Mouse (Mus musculus) myocyte (in vitro differentiated cells): ENCODE measurements around the gene Rgs6. TPM values are rescaled to one million over a fixed set of nuclear protein-coding genes. Genes with fewer than 3 reads are reported as not detected.

ENCODE experiments used
- H3K27me3 ChIP-seq: one replicate; pipeline ENCODE4 v1.6.1; 2011; ENCODE audit not compliant: control insufficient read depth, insufficient read depth, insufficient read length
- H3K36me3 ChIP-seq: one replicate; pipeline ENCODE4 v1.6.1; 2011; ENCODE audit not compliant: control insufficient read depth, insufficient read depth
- H3K4me2 ChIP-seq: one replicate; pipeline ENCODE4 v1.6.1; 2011; ENCODE audit warnings: low read depth, control low read depth
- H3K4me3 ChIP-seq: one replicate; pipeline ENCODE4 v1.5.1; 2011; ENCODE audit warnings: mild to moderate bottlenecking, control low read depth, moderate library complexity
- H3K79me2 ChIP-seq: one replicate; pipeline ENCODE4 v1.6.1; 2011; ENCODE audit not compliant: control insufficient read depth, insufficient read depth
- H3ac ChIP-seq: one replicate; pipeline ENCODE4 v1.6.1; 2011; ENCODE audit not compliant: control insufficient read depth, insufficient read length
- CEBPB ChIP-seq: IDR thresholded peaks from 2 replicates; pipeline ENCODE4 v1.6.1; 2011; ENCODE audit warnings: mild to moderate bottlenecking, moderate library complexity; ENCODE audit not compliant: poor library complexity, insufficient read depth, severe bottlenecking
- E2F4 ChIP-seq: IDR thresholded peaks from one replicate; pipeline ENCODE4 v1.6.1; 2011; ENCODE audit warnings: mild to moderate bottlenecking, control low read depth, moderate library complexity; ENCODE audit not compliant: insufficient read depth
- MAX ChIP-seq: IDR thresholded peaks from one replicate; pipeline ENCODE4 v1.6.1; 2011; ENCODE audit warnings: low read depth, mild to moderate bottlenecking, control low read depth
- MYOD1 ChIP-seq, 3 experiments: IDR thresholded peaks; one replicate each; pipeline ENCODE4 v1.6.1; 2011; ENCODE audit warnings: control low read depth in 2 of 3, low read depth in 2 of 3, mild to moderate bottlenecking in 2 of 3, moderate library complexity in 1 of 3; ENCODE audit not compliant: insufficient read length in 2 of 3, control insufficient read depth in 1 of 3
- MYOG ChIP-seq, 3 experiments: IDR thresholded peaks; one replicate each; pipeline ENCODE4 v1.6.1; 2011; ENCODE audit warnings: control low read depth in 2 of 3, low read depth in 2 of 3, mild to moderate bottlenecking in 2 of 3; ENCODE audit not compliant: insufficient read length in 2 of 3, control insufficient read depth in 1 of 3, insufficient read depth in 1 of 3
- POLR2A ChIP-seq: IDR thresholded peaks from one replicate; pipeline ENCODE4 v1.6.1; 2011; ENCODE audit warnings: low read depth, mild to moderate bottlenecking, control low read depth, moderate library complexity; ENCODE audit not compliant: insufficient read length
- POLR2AphosphoS2 ChIP-seq: IDR thresholded peaks from one replicate; pipeline ENCODE4 v1.6.1; 2011; ENCODE audit warnings: low read depth, control low read depth; ENCODE audit not compliant: insufficient read length
- REST ChIP-seq: IDR thresholded peaks from one replicate; pipeline ENCODE4 v1.6.1; 2011; ENCODE audit warnings: mild to moderate bottlenecking, control low read depth, moderate library complexity; ENCODE audit not compliant: insufficient read depth, insufficient read length
- SRF ChIP-seq: IDR thresholded peaks from one replicate; pipeline ENCODE4 v1.6.1; 2011; ENCODE audit warnings: low read depth; ENCODE audit not compliant: control insufficient read depth, insufficient read length
- TCF12 ChIP-seq: IDR thresholded peaks from one replicate; pipeline ENCODE4 v1.6.1; 2011; ENCODE audit warnings: mild to moderate bottlenecking, control low read depth; ENCODE audit not compliant: poor library complexity, insufficient read depth, severe bottlenecking
- TCF3 ChIP-seq: IDR thresholded peaks from one replicate; pipeline ENCODE4 v1.6.1; 2011; ENCODE audit warnings: low read depth, control low read depth; ENCODE audit not compliant: insufficient read length
- USF1 ChIP-seq: IDR thresholded peaks from one replicate; pipeline ENCODE4 v1.6.1; 2011; ENCODE audit warnings: low read depth, mild to moderate bottlenecking, control low read depth, moderate library complexity
- polyA plus RNA-seq: library from polyadenylated mRNA; unstranded; fragments of >200 nt; fragmentation: generic; extraction: Trizol; gene quantifications from one replicate; pipeline ENCODE4 v1.2.1, GENCODE M21; 2012; ENCODE audit warnings: missing spikeins

Rgs6 gene
- polyA plus RNA-seq, 1 experiment = not detected

DNA sequence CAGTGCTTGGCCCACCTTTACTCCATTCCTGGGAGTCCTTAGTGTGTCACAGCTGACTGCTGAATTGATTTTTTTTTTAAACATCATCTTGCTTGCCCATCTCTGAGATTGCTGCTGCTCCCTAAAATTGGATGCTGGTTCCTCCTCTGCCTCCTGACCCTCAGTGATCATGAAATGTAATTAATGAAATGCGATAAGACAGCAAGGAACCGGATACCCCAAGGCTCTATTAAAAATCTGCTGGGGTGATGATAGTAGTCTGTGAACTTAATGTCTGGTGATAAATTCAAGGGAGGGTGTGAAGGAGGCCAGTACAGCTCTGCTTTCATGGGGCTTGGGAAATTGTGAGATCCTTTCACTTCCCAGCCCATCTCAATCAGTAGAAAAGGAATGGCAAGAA lies 489.4 kb downstream of the Rgs6 start:
- H3K36me3 ChIP-seq = no peaks in the 10 kb centered on the region

DNA sequence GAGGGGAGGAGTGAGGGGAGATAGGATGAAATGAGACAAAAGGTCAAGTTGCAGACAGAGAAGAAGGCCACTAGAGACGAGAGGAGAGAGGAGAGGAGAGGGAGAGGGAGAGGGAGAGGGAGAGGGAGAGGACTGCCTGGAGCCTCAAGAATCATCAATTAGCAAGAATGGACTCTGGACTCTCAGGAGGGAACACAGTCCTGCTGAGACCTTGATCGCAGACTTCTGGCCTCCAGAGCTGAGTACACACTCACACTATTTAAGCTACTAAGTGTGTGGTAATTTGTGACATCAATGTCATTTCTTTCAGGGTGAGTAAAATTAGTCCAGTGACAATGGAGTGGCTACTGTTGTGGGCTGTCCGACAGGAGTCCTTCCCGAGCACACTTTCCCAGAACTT lies 495.3 kb downstream of the Rgs6 start:
- Histone ChIP-seq H3ac (no peak overlapping the region), H3K79me2 (no peaks in the 10 kb centered on the region), H3K27me3 (no peaks in the 10 kb centered on the region), H3K4me3 (no peak overlapping the region), H3K36me3 (no peaks in the 10 kb centered on the region), H3K4me2 (no peak overlapping the region)
- no peak for TF ChIP-seq E2F4
- no peak for TF ChIP-seq MYOD1 (IDR thresholded peaks at IDR 0.05; ENCODE audit: control insufficient read depth in 1 of 3, insufficient read length in 2 of 3, low read depth in 2 of 3)
- no peak for TF ChIP-seq USF1
- no peak for TF ChIP-seq POLR2AphosphoS2
- TF ChIP-seq REST = no peak
- TF ChIP-seq SRF = no peak

More for the DNA sequence above, 489.4 kb downstream of the Rgs6 start:
- TF ChIP-seq SRF (no peak), POLR2A (no peak), POLR2AphosphoS2 (no peak), USF1 (no peak), TCF12 (no peak), E2F4 (no peak), TCF3 (no peak), MAX (no peak), MYOD1 (IDR thresholded peaks at IDR 0.05; ENCODE audit: control insufficient read depth in 1 of 3, insufficient read length in 2 of 3, low read depth in 2 of 3) (no peak), REST (no peak), MYOG (IDR thresholded peaks at IDR 0.05; ENCODE audit: control insufficient read depth in 1 of 3, insufficient read depth in 1 of 3, insufficient read length in 2 of 3, low read depth in 2 of 3) (no peak), CEBPB (no peak)
- no peaks in the 10 kb centered on the region for H3K27me3 ChIP-seq
- H3K79me2 ChIP-seq = no peaks in the 10 kb centered on the region
- H3K4me2 ChIP-seq = no peak overlapping the region
- no peak overlapping the region for H3ac ChIP-seq
- H3K4me3 ChIP-seq = no peak overlapping the region

DNA sequence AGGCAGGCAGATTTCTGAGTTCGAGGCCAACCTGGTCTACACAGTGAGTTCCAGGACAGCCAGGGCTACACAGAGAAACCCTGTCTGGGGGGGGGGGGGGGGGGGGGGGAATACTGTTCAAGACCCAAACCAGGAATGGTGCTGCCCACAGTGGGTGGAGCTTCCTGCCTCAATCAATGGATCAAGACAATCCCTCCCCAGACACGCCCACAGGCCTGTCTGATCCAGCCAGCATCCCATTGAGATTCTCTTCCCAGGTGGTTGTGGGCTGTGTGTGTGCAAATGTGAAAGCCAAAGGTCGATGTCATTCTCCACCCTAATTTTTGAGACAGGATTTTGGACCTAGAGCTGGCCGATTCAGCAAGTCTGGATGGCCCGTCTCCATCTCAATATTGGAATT lies 496.5 kb downstream of the Rgs6 start:
- no peak overlapping the region for H3ac ChIP-seq
- H3K36me3 ChIP-seq = no peaks in the 10 kb centered on the region
- TF ChIP-seq MAX (no peak), MYOD1 (IDR thresholded peaks at IDR 0.05; ENCODE audit: control insufficient read depth in 1 of 3, insufficient read length in 2 of 3, low read depth in 2 of 3) (no peak), CEBPB (no peak), TCF12 (no peak), POLR2AphosphoS2 (no peak), TCF3 (no peak), POLR2A (no peak), REST (no peak), SRF (no peak), USF1 (no peak)
- H3K4me2 ChIP-seq = no peak overlapping the region
- no peak overlapping the region for H3K4me3 ChIP-seq
- H3K79me2 ChIP-seq = no peaks in the 10 kb centered on the region
- H3K27me3 ChIP-seq = no peaks in the 10 kb centered on the region

DNA sequence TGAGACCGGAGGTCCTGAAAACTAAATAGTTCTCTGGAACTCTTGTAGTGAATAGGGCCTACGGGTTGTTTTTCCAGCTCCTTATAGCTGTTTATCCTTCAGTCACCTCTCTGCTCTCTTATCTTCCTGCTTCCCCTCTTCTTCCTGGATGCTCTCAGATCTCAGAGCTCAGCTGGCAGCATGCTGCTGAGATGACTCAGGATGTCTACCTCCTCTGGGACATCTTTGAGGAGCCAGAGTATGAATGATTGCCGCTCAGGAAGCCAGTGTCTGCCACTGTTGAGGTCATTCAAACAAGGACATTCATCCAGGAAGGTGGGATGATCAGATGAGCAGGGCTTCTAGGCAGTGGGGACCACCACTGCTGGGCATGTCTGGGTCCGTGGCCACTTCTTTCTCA lies 498.9 kb downstream of the Rgs6 start:
- no peak overlapping the region for H3K4me3 ChIP-seq
- no peaks in the 10 kb centered on the region for H3K27me3 ChIP-seq
- no peak for TF ChIP-seq REST
- TF ChIP-seq TCF3 = no peak
- no peak for TF ChIP-seq E2F4
- TF ChIP-seq TCF12 = no peak
- TF ChIP-seq SRF = no peak
- no peak for TF ChIP-seq POLR2AphosphoS2
- TF ChIP-seq MAX = no peak
- no peak for TF ChIP-seq USF1
- no peaks in the 10 kb centered on the region for H3K36me3 ChIP-seq
- no peak overlapping the region for H3ac ChIP-seq
- H3K4me2 ChIP-seq = no peak overlapping the region
- H3K79me2 ChIP-seq = no peaks in the 10 kb centered on the region

DNA sequence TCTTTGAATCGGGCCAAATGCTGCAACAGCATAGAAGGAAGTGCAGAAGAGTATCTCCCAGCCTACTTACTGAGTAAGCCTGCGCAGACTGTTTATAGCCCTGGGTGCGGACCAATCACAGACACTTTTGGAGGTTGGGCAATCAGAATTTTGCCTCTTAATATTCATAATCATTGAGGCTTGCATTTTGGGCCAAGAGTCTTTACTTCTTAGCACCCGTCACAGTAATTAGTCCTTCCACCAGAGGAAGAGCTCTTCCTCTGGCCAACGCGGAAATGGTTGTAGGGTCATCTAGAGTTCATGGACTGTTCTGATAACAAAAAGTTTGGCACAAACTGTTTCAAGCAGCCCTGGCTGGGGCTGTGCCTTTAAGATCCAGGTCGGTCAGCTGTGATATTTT lies 499.5 kb downstream of the Rgs6 start:
- Histone ChIP-seq H3ac (no peak overlapping the region), H3K4me3 (no peak overlapping the region), H3K27me3 (no peaks in the 10 kb centered on the region), H3K4me2 (no peak overlapping the region), H3K79me2 (no peaks in the 10 kb centered on the region), H3K36me3 (no peaks in the 10 kb centered on the region)
- no peak for TF ChIP-seq POLR2A
- no peak for TF ChIP-seq MYOG (IDR thresholded peaks at IDR 0.05; ENCODE audit: control insufficient read depth in 1 of 3, insufficient read depth in 1 of 3, insufficient read length in 2 of 3, low read depth in 2 of 3)
- no peak for TF ChIP-seq MAX
- no peak for TF ChIP-seq TCF3
- TF ChIP-seq MYOD1 (IDR thresholded peaks at IDR 0.05; ENCODE audit: control insufficient read depth in 1 of 3, insufficient read length in 2 of 3, low read depth in 2 of 3) = no peak
- TF ChIP-seq CEBPB = no peak
- TF ChIP-seq REST = no peak

DNA sequence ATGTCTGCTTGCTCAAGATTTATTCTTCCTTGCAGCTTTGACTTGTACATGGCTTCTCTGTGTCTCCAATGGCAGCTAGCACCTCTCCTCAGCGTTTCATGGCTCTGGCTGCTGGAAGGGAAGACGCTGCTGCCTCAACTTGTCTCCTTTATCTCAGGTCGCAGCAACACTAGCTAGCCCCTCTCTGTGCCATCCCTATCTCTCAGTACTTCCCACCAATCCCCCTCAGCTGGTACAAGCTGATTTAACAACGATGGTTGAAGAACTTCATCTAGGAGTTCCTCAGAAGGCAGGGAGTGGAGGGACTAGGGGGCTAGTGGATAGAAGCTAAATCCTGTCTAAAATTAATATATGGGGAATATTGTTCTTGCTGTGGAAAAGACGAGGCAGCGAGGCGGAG lies 503.9 kb downstream of the Rgs6 start:
- TF ChIP-seq SRF (no peak), MYOD1 (IDR thresholded peaks at IDR 0.05; ENCODE audit: control insufficient read depth in 1 of 3, insufficient read length in 2 of 3, low read depth in 2 of 3) (no peak), E2F4 (no peak), POLR2A (no peak), CEBPB (no peak)

More for the DNA sequence above, 503.9 kb downstream of the Rgs6 start:
- Histone ChIP-seq H3K4me2 (no peak overlapping the region), H3K79me2 (no peaks in the 10 kb centered on the region), H3ac (no peak overlapping the region), H3K4me3 (no peak overlapping the region), H3K36me3 (no peaks in the 10 kb centered on the region), H3K27me3 (no peaks in the 10 kb centered on the region)
